Mouse (Mus musculus) frontal cortex, postnatal 36 days (tissue): ENCODE results near the gene Lsm4.

Source experiments
- DNase-seq, 2 experiments: peaks; one replicate each; pipeline ENCODE4 v3.0.0; 2022; ENCODE audit warnings: low spot score in 2 of 2

Lsm4 gene

GRCm38 (mm10) chr8:70678679-70679078, 5.6 kb downstream of the Lsm4 start:
- DNase-seq: no peak

GRCm38 (mm10) chr8:70679404-70679803, 6.4 kb downstream of the Lsm4 start:
- DNase-seq: no peak

- DNase-seq: no peak
Observed at GRCm38 (mm10) chr8:70680039-70680438, 7.0 kb downstream of the Lsm4 start.

- no peak for DNase-seq
Observed at GRCm38 (mm10) chr8:70681410-70681809, 8.4 kb downstream of the Lsm4 start.

- DNase-seq: peak; percentile 62 to 67
Observed at GRCm38 (mm10) chr8:70682193-70682592, 9.1 kb downstream of the Lsm4 start.

- DNase-seq: no peak
Observed at GRCm38 (mm10) chr8:70682692-70683091, 9.6 kb downstream of the Lsm4 start.

GRCm38 (mm10) chr8:70684291-70684690, 11.2 kb downstream of the Lsm4 start:
- DNase-seq: peak; percentile 83 to 88

- no peak for DNase-seq
Observed at GRCm38 (mm10) chr8:70687576-70687975, 14.5 kb downstream of the Lsm4 start.

GRCm38 (mm10) chr8:70688136-70688535, 15.1 kb downstream of the Lsm4 start:
- DNase-seq: no peak

GRCm38 (mm10) chr8:70689892-70690390, 16.9 kb downstream of the Lsm4 start:
- no peak for DNase-seq

GRCm38 (mm10) chr8:70691230-70691629, 18.2 kb downstream of the Lsm4 start:
- DNase-seq: no peak

GRCm38 (mm10) chr8:70691727-70692231, 18.7 kb downstream of the Lsm4 start:
- DNase-seq: no peak

- DNase-seq: no peak
Observed at GRCm38 (mm10) chr8:70693636-70694035, 20.6 kb downstream of the Lsm4 start.

- no peak for DNase-seq
Observed at GRCm38 (mm10) chr8:70695318-70696018, 22.4 kb downstream of the Lsm4 start.

- no peak for DNase-seq
Observed at GRCm38 (mm10) chr8:70696019-70696885, 23.2 kb downstream of the Lsm4 start.

- no peak for DNase-seq
Observed at GRCm38 (mm10) chr8:70696946-70697345, 23.9 kb downstream of the Lsm4 start.

- DNase-seq: no peak
Observed at GRCm38 (mm10) chr8:70697366-70698250, 24.6 kb downstream of the Lsm4 start.

GRCm38 (mm10) chr8:70698310-70699109, 25.5 kb downstream of the Lsm4 start, which contains the start of gene Jund:
Gene Jund (plus strand): TSS chr8:70698949.
- peak; percentile 98 to 99 for DNase-seq

- DNase-seq: peak; percentile 42 to 62
Observed at GRCm38 (mm10) chr8:70699116-70699833, 26.2 kb downstream of the Lsm4 start.
